Mouse (Mus musculus): Measurements from ENCODE around the gene Gm45234. TPM values are rescaled to one million over a fixed set of nuclear protein-coding genes. Genes with fewer than 3 reads are reported as not detected.

The Gm45234 gene
- polyA plus RNA-seq, 1 experiment: not detected

DNA sequence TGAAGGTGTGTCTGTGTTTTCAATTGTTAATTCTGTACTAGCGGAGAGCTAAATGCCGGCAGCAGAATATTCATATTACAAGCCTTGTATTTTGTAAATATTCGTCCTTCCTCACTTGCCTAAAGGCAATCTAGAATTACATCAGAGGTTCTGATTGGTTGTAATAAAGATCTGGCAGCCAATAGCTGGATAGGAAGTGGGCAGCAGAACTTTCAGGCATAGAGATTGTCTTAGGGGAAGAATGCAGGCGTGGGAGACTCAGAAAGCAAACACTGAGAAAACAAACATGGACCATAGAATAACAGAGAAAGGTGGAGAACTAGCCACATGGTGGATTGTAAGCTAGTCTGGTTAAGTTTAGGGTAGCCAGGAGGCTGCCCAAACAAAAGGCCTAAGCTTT lies 34.3 kb upstream of the Gm45234 start:
- no peak for TF ChIP-seq CTCF (IDR thresholded peaks at IDR 0.05; ENCODE audit: borderline replicate concordance, insufficient read depth, low read depth, low read length)
- no peak for TF ChIP-seq POLR2A (IDR thresholded peaks at IDR 0.05; ENCODE audit: borderline replicate concordance, insufficient read depth, low read length)
- no peak for DNase-seq
- no peak overlapping the region for H3K27ac ChIP-seq (ENCODE audit: insufficient read depth, low read length)
- WGBS: 85% methylated on average over 4 of the region's 4 CpGs
- H3K27me3 ChIP-seq (ENCODE audit: control insufficient read depth, insufficient read depth, low read length): no peaks in the 10 kb centered on the region
- peaks cover 19% of the 10 kb centered on the region; the same call in 1 of the 2 replicates for H3K4me1 ChIP-seq (ENCODE audit: control insufficient read depth, insufficient read depth, low read length)
- H3K4me3 ChIP-seq (replicated peaks; ENCODE audit: insufficient read depth, low read depth, low read length): no peak overlapping the region

DNA sequence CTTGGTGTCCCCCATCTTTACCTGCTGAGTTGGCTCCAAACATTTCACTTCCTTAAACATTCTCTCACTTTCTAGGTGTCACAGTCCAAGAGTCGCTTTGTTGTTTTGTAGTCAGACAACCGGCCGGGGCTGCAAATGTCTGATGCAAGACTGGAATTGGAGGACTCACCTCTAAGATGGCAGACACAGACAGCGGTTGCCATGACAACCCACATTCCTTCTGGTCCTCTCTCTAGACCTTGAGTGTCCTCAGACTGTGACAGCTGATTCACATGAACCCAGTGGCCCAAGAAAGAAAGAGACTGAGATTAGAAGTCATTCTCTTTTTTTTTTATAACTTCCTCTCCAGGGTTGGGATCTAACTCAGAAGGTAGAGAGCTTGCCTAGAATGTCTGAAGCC lies 33.7 kb upstream of the Gm45234 start:
- no peak for DNase-seq
- Histone ChIP-seq H3K4me1 (ENCODE audit: control insufficient read depth, insufficient read depth, low read length) (peaks cover 19% of the 10 kb centered on the region; the same call in 1 of the 2 replicates), H3K27ac (ENCODE audit: insufficient read depth, low read length) (no peak overlapping the region), H3K27me3 (ENCODE audit: control insufficient read depth, insufficient read depth, low read length) (no peaks in the 10 kb centered on the region), H3K4me3 (replicated peaks; ENCODE audit: insufficient read depth, low read depth, low read length) (no peak overlapping the region)
- TF ChIP-seq POLR2A (IDR thresholded peaks at IDR 0.05; ENCODE audit: borderline replicate concordance, insufficient read depth, low read length) (no peak), CTCF (IDR thresholded peaks at IDR 0.05; ENCODE audit: borderline replicate concordance, insufficient read depth, low read depth, low read length) (no peak)
- WGBS: 77% methylated on average over 4 of the region's 4 CpGs

- TF ChIP-seq CTCF (IDR thresholded peaks at IDR 0.05; ENCODE audit: borderline replicate concordance, insufficient read depth, low read depth, low read length) (no peak), POLR2A (IDR thresholded peaks at IDR 0.05; ENCODE audit: borderline replicate concordance, insufficient read depth, low read length) (no peak)
- DNase-seq: peak; percentile 57
- 0 out of 2 replicates have a peak overlapping the region, but pooled peaks have one; percentile 29 for H3K27ac ChIP-seq (ENCODE audit: insufficient read depth, low read length)
- no peak overlapping the region for H3K4me3 ChIP-seq (replicated peaks; ENCODE audit: insufficient read depth, low read depth, low read length)
- H3K4me1 ChIP-seq (ENCODE audit: control insufficient read depth, insufficient read depth, low read length): peaks cover 19% of the 10 kb centered on the region; the same call in 1 of the 2 replicates
- 10% methylated on average over 10 of the region's 10 CpGs for whole genome bisulfite sequencing
- H3K27me3 ChIP-seq (ENCODE audit: control insufficient read depth, insufficient read depth, low read length): no peaks in the 10 kb centered on the region
Observed at GRCm38 (mm10) chr6:124787722-124788121, 31.9 kb upstream of the Gm45234 start.

DNA sequence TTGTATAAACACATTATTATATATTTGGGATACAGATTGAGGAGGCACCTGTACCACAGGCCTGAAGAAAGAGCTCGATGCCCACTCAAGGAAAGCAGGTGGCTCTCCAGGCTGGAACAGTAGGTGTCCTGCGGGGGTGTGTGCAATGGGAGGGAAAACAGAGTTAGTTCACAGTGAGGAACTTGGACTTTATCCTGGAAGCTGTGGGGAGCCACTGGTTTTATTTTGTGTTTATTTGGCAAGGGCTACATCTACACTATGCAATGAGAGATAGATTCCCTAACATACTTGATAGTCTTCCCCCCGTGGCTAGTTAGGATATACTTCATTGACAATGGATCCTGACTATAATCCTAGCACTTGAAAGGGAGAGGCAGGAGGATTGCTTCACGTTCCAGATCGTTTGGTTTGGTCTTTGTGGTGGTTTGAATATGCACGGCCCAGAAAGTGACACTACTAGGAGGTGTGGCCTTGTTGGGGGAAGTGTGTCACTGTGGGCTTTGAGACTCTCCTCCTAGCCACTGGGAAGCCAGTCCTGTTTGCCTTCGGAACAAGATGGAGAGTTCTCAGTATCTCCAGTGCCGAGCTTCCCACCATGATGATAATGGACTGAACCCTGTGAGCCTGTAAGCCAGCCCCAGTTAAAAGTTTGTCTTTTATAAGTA lies 31.1 kb upstream of the Gm45234 start:
- peak; percentile 88 to 93 for DNase-seq
- WGBS: 6% methylated on average over 8 of the region's 8 CpGs
- Histone ChIP-seq H3K4me1 (ENCODE audit: control insufficient read depth, insufficient read depth, low read length) (peaks cover 19% of the 10 kb centered on the region; the same call in 1 of the 2 replicates), H3K27me3 (ENCODE audit: control insufficient read depth, insufficient read depth, low read length) (no peaks in the 10 kb centered on the region), H3K27ac (ENCODE audit: insufficient read depth, low read length) (peak overlapping the region; percentile 62), H3K4me3 (replicated peaks; ENCODE audit: insufficient read depth, low read depth, low read length) (no peak overlapping the region)
- TF ChIP-seq POLR2A (IDR thresholded peaks at IDR 0.05; ENCODE audit: borderline replicate concordance, insufficient read depth, low read length) (no peak), CTCF (IDR thresholded peaks at IDR 0.05; ENCODE audit: borderline replicate concordance, insufficient read depth, low read depth, low read length) (no peak; the same call in 1 of the 2 replicates)

DNA sequence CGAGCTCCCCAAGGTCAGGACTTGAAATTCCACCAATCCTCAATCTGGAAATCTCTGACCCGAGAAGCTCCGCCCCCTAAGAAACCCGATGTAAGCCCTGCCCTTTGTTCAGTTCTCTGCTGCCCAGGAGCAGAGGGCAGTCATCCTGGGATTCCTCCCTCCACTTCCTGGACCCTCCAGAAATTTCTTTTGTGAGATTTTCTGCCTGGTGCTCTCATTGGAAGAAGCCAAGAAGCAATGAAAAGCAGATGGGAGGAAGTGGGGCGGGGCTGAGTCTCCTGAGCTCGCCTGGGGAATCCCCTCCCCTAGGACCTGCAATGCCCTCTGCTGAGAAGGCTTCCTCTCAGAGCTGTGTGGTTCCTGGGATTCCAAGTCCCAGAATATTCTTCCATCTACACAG lies 26.6 kb upstream of the Gm45234 start:
- Histone ChIP-seq H3K27me3 (ENCODE audit: control insufficient read depth, insufficient read depth, low read length) (no peaks in the 10 kb centered on the region), H3K4me3 (replicated peaks; ENCODE audit: insufficient read depth, low read depth, low read length) (no peak overlapping the region), H3K4me1 (ENCODE audit: control insufficient read depth, insufficient read depth, low read length) (peaks cover 20% of the 10 kb centered on the region; the same call in 1 of the 2 replicates), H3K27ac (ENCODE audit: insufficient read depth, low read length) (no peak overlapping the region)
- DNase-seq: no peak
- 30% methylated on average over 6 of the region's 6 CpGs for WGBS
- TF ChIP-seq CTCF (IDR thresholded peaks at IDR 0.05; ENCODE audit: borderline replicate concordance, insufficient read depth, low read depth, low read length) (no peak), POLR2A (IDR thresholded peaks at IDR 0.05; ENCODE audit: borderline replicate concordance, insufficient read depth, low read length) (no peak)

GRCm38 (mm10) chr6:124780917-124781316 lies 25.1 kb upstream of the Gm45234 start:
- Histone ChIP-seq H3K27ac (ENCODE audit: insufficient read depth, low read length) (no peak overlapping the region), H3K27me3 (ENCODE audit: control insufficient read depth, insufficient read depth, low read length) (no peaks in the 10 kb centered on the region), H3K4me1 (ENCODE audit: control insufficient read depth, insufficient read depth, low read length) (peaks cover 7% of the 10 kb centered on the region; the same call in 1 of the 2 replicates), H3K4me3 (replicated peaks; ENCODE audit: insufficient read depth, low read depth, low read length) (no peak overlapping the region)
- no peak for DNase-seq
- 92% methylated on average over 7 of the region's 7 CpGs for WGBS
- TF ChIP-seq CTCF (IDR thresholded peaks at IDR 0.05; ENCODE audit: borderline replicate concordance, insufficient read depth, low read depth, low read length) (no peak), POLR2A (IDR thresholded peaks at IDR 0.05; ENCODE audit: borderline replicate concordance, insufficient read depth, low read length) (no peak)

- 25% methylated on average over 10 of the region's 10 CpGs for WGBS
Observed at GRCm38 (mm10) chr6:124779984-124780416, 24.2 kb upstream of the Gm45234 start.

More at GRCm38 (mm10) chr6:124779984-124780416, 24.2 kb upstream of the Gm45234 start:
- Histone ChIP-seq H3K4me3 (replicated peaks; ENCODE audit: insufficient read depth, low read depth, low read length) (peak overlapping the region; percentile 15), H3K27me3 (ENCODE audit: control insufficient read depth, insufficient read depth, low read length) (no peaks in the 10 kb centered on the region), H3K27ac (ENCODE audit: insufficient read depth, low read length) (no peak overlapping the region), H3K4me1 (ENCODE audit: control insufficient read depth, insufficient read depth, low read length) (peaks cover 5% of the 10 kb centered on the region; the same call in 1 of the 2 replicates)
- no peak for DNase-seq
- TF ChIP-seq CTCF (IDR thresholded peaks at IDR 0.05; ENCODE audit: borderline replicate concordance, insufficient read depth, low read depth, low read length) (no peak), POLR2A (IDR thresholded peaks at IDR 0.05; ENCODE audit: borderline replicate concordance, insufficient read depth, low read length) (no peak)
